Mouse (Mus musculus) ES-Bruce4 (cell line): ENCODE data around the gene Dab1. TPM values are rescaled to one million over a fixed set of nuclear protein-coding genes. Genes with fewer than 3 reads are reported as not detected.

Experiments used
- H3K27ac ChIP-seq: 2 replicates; pipeline ENCODE4 v1.5.1; 2012; ENCODE audit warnings: low read length, inconsistent platforms; ENCODE audit not compliant: insufficient read depth
- H3K27me3 ChIP-seq: 2 replicates; pipeline ENCODE4 v1.6.1; 2012; ENCODE audit warnings: mild to moderate bottlenecking, low read length, inconsistent platforms; ENCODE audit not compliant: control insufficient read depth, poor library complexity, insufficient read depth, severe bottlenecking
- H3K36me3 ChIP-seq: 2 replicates; pipeline ENCODE4 v1.6.1; 2012; ENCODE audit warnings: inconsistent platforms, mild to moderate bottlenecking, low read length, moderate library complexity; ENCODE audit not compliant: control insufficient read depth, poor library complexity, insufficient read depth, severe bottlenecking
- H3K4me1 ChIP-seq: one replicate; pipeline ENCODE4 v1.8.1; 2011; ENCODE audit warnings: low read length; ENCODE audit not compliant: control insufficient read depth, insufficient read depth
- H3K4me3 ChIP-seq: 2 replicates; pipeline ENCODE4 v1.5.1; 2011; ENCODE audit warnings: low read depth, mild to moderate bottlenecking, low read length
- H3K9ac ChIP-seq: 2 replicates; pipeline ENCODE4 v1.6.1; 2012; ENCODE audit warnings: low read depth, mild to moderate bottlenecking, inconsistent platforms; ENCODE audit not compliant: poor library complexity, severe bottlenecking
- H3K9me3 ChIP-seq: replicated peaks from 2 replicates; pipeline ENCODE4 v1.6.1; 2012; ENCODE audit warnings: mild to moderate bottlenecking, low read length, inconsistent platforms; ENCODE audit not compliant: control insufficient read depth, poor library complexity, insufficient read depth, severe bottlenecking
- CTCF ChIP-seq: IDR thresholded peaks from one replicate; pipeline ENCODE4 v1.8.1; 2011; ENCODE audit warnings: low read depth, low read length
- EP300 ChIP-seq: IDR thresholded peaks from 2 replicates; pipeline ENCODE4 v1.6.1; 2011; ENCODE audit warnings: low read depth, low read length; ENCODE audit not compliant: insufficient read depth
- POLR2A ChIP-seq: IDR thresholded peaks from one replicate; pipeline ENCODE4 v1.8.1; 2011; ENCODE audit warnings: low read length; ENCODE audit not compliant: insufficient read depth
- polyA plus RNA-seq: library from polyadenylated mRNA; stranded (reverse); fragments of >200 nt; gene quantifications from 2 replicates; pipeline ENCODE4 v1.2.4, GENCODE M21; 2011; ENCODE audit warnings: low read depth; ENCODE audit not compliant: missing spikeins, insufficient read depth, insufficient read length

Dab1 gene
- polyA plus RNA-seq, 1 experiment = 4.8 TPM

DNA sequence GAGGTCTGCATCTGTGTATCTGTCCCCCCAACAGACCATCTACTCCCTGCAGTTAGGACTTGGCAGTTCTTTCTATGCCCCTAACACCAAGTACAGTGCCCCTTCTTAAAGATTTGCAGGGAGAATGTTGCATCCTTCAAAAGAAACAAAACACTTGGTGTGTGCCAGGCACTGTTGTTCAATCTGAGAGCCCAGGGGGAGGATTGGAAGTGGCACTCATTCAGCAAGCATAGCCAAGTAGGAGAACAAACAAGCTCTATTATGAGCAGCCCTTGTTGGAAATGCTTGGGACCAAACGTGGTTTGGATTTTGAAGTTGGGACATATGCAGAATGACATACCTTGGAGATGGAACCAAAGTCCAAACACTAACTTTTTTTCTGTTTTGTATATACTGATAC lies 1097.3 kb downstream of the Dab1 start:
- no peaks in the 10 kb centered on the region for H3K4me1 ChIP-seq
- H3K9ac ChIP-seq = no peak overlapping the region
- no peaks in the 10 kb centered on the region for H3K36me3 ChIP-seq
- no peak overlapping the region for H3K4me3 ChIP-seq
- TF ChIP-seq POLR2A (no peak), EP300 (no peak), CTCF (no peak)
- H3K27ac ChIP-seq = no peak overlapping the region
- no peaks in the 10 kb centered on the region for H3K27me3 ChIP-seq
- no peaks in the 10 kb centered on the region for H3K9me3 ChIP-seq

GRCm38 (mm10) chr4:104718973-104719795 lies 1100.0 kb downstream of the Dab1 start:
- no peak overlapping the region for H3K9ac ChIP-seq
- H3K27me3 ChIP-seq = no peaks in the 10 kb centered on the region
- no peaks in the 10 kb centered on the region for H3K9me3 ChIP-seq
- H3K4me3 ChIP-seq = no peak overlapping the region
- no peaks in the 10 kb centered on the region for H3K36me3 ChIP-seq
- no peak for TF ChIP-seq CTCF
- TF ChIP-seq EP300 = no peak
- no peak for TF ChIP-seq POLR2A
- H3K4me1 ChIP-seq = no peaks in the 10 kb centered on the region
- H3K27ac ChIP-seq = no peak overlapping the region

DNA sequence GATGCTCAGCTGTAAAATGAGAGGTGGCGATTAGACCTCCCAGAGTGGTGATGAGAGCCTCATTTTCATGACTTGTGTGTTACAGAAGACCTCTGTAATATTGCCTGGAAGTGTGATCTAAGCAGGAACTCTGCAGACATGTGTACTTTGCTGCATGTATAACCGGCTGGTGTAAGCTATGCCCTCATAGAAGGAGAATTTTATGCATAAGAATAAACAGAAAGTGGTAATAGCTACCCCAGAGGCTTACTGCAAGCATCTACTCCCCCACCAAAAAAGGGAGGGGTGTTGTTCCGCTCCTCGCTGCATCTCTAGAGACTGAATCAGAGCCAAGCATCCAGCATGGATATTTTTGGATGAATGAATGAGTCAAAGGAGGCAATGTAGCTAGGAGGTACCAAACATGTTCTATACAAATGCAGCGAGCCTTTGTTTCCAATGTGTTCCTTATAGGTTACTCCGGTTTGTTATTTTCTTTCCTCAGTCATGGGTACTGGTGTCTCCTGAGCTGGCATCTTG lies 1104.4 kb downstream of the Dab1 start:
- Histone ChIP-seq H3K36me3 (no peaks in the 10 kb centered on the region), H3K9me3 (no peaks in the 10 kb centered on the region), H3K4me3 (no peak overlapping the region), H3K27me3 (no peaks in the 10 kb centered on the region), H3K4me1 (no peaks in the 10 kb centered on the region), H3K27ac (no peak overlapping the region), H3K9ac (no peak overlapping the region)
- TF ChIP-seq POLR2A (no peak), CTCF (no peak), EP300 (no peak)

DNA sequence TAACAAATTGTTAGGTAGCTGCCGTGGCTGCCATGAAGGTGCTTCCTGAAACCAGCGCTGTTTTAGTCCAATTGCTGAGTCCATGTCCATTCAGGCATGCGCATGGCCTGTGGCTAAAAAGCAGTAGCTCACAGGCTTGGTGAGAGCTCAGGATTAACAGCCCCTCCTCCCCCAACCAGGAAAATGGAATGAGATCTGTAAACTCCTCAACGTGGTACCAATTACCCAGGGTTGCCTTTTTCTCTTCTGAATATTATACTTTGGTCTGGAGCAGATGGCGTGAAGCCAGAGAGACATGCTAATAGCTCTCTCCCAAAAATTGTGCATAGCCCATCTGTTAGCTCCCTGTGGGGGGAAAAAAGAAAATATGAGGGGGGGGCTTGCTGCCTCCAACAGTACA lies 1105.1 kb downstream of the Dab1 start:
- Histone ChIP-seq H3K27me3 (no peaks in the 10 kb centered on the region), H3K27ac (no peak overlapping the region)

GRCm38 (mm10) chr4:104725673-104726072 lies 1106.5 kb downstream of the Dab1 start:
- Histone ChIP-seq H3K9ac (no peak overlapping the region), H3K36me3 (no peaks in the 10 kb centered on the region), H3K27me3 (no peaks in the 10 kb centered on the region), H3K27ac (no peak overlapping the region), H3K9me3 (no peaks in the 10 kb centered on the region), H3K4me1 (no peaks in the 10 kb centered on the region), H3K4me3 (no peak overlapping the region)
- TF ChIP-seq CTCF (no peak), EP300 (no peak), POLR2A (no peak)

More for the DNA sequence above, 1105.1 kb downstream of the Dab1 start:
- Histone ChIP-seq H3K36me3 (no peaks in the 10 kb centered on the region), H3K4me3 (no peak overlapping the region), H3K9me3 (no peaks in the 10 kb centered on the region), H3K9ac (no peak overlapping the region), H3K4me1 (no peaks in the 10 kb centered on the region)
- TF ChIP-seq CTCF = no peak
- no peak for TF ChIP-seq POLR2A
- TF ChIP-seq EP300 = no peak

GRCm38 (mm10) chr4:104729185-104729584 lies 1110.0 kb downstream of the Dab1 start:
- Histone ChIP-seq H3K36me3 (no peaks in the 10 kb centered on the region), H3K9me3 (no peaks in the 10 kb centered on the region), H3K27me3 (no peaks in the 10 kb centered on the region), H3K9ac (no peak overlapping the region), H3K27ac (no peak overlapping the region), H3K4me3 (no peak overlapping the region), H3K4me1 (no peaks in the 10 kb centered on the region)
- TF ChIP-seq CTCF = no peak
- TF ChIP-seq POLR2A = no peak
- TF ChIP-seq EP300 = no peak
